Mouse (Mus musculus): ENCODE results near the gene Prkn. TPM values are rescaled to one million over a fixed set of nuclear protein-coding genes. Genes with fewer than 3 reads are reported as not detected.

The Prkn gene
- polyA plus RNA-seq, 1 experiment = not detected

GRCm38 (mm10) chr17:11721906-11722305 is 881.7 kb downstream of the Prkn start:
- Histone ChIP-seq H3K36me3 (ENCODE audit: control insufficient read depth, insufficient read depth) (no peaks in the 10 kb centered on the region), H3K79me2 (ENCODE audit: control insufficient read depth, insufficient read depth) (no peaks in the 10 kb centered on the region), H3ac (ENCODE audit: control insufficient read depth, insufficient read length, low read depth) (no peak overlapping the region), H3K79me3 (ENCODE audit: low read depth) (no peaks in the 10 kb centered on the region), H3K27me3 (ENCODE audit: control insufficient read depth, insufficient read depth, insufficient read length) (no peaks in the 10 kb centered on the region), H3K4me3 (ENCODE audit: insufficient read depth, poor library complexity, severe bottlenecking) (no peak overlapping the region)
- no peak for TF ChIP-seq MAX (IDR thresholded peaks at IDR 0.05)
- TF ChIP-seq USF1 (IDR thresholded peaks at IDR 0.05; ENCODE audit: low read depth) = no peak
- no peak for TF ChIP-seq MYOD1 (IDR thresholded peaks at IDR 0.05; ENCODE audit: control insufficient read depth, insufficient read length, low read depth)
- no peak for TF ChIP-seq MYOG (IDR thresholded peaks at IDR 0.05; ENCODE audit: control insufficient read depth, extremely low read depth, insufficient read length)
- TF ChIP-seq CEBPB (IDR thresholded peaks at IDR 0.05; ENCODE audit: low read depth) = no peak
- no peak for TF ChIP-seq CTCF (IDR thresholded peaks at IDR 0.05; ENCODE audit: control insufficient read depth, insufficient read depth, insufficient read length)
- TF ChIP-seq FOSL1 (IDR thresholded peaks at IDR 0.05; ENCODE audit: insufficient read depth, low read length, poor library complexity, severe bottlenecking) = no peak

GRCm38 (mm10) chr17:11722478-11722877 is 882.3 kb downstream of the Prkn start:
- H3ac ChIP-seq (ENCODE audit: control insufficient read depth, insufficient read length, low read depth) = no peak overlapping the region
- no peak overlapping the region for H3K4me3 ChIP-seq (ENCODE audit: insufficient read depth, poor library complexity, severe bottlenecking)
- H3K79me2 ChIP-seq (ENCODE audit: control insufficient read depth, insufficient read depth) = no peaks in the 10 kb centered on the region
- no peaks in the 10 kb centered on the region for H3K27me3 ChIP-seq (ENCODE audit: control insufficient read depth, insufficient read depth, insufficient read length)
- no peaks in the 10 kb centered on the region for H3K36me3 ChIP-seq (ENCODE audit: control insufficient read depth, insufficient read depth)
- TF ChIP-seq FOSL1 (IDR thresholded peaks at IDR 0.05; ENCODE audit: insufficient read depth, low read length, poor library complexity, severe bottlenecking) = no peak
- no peak for TF ChIP-seq MAX (IDR thresholded peaks at IDR 0.05)
- TF ChIP-seq MYOG (IDR thresholded peaks at IDR 0.05; ENCODE audit: control insufficient read depth, extremely low read depth, insufficient read length) = no peak
- no peak for TF ChIP-seq USF1 (IDR thresholded peaks at IDR 0.05; ENCODE audit: low read depth)
- TF ChIP-seq MYOD1 (IDR thresholded peaks at IDR 0.05; ENCODE audit: control insufficient read depth, insufficient read length, low read depth) = no peak
- no peak for TF ChIP-seq CTCF (IDR thresholded peaks at IDR 0.05; ENCODE audit: control insufficient read depth, insufficient read depth, insufficient read length)
- no peak for TF ChIP-seq CEBPB (IDR thresholded peaks at IDR 0.05; ENCODE audit: low read depth)
- H3K79me3 ChIP-seq (ENCODE audit: low read depth) = no peaks in the 10 kb centered on the region

GRCm38 (mm10) chr17:11724135-11724534 is 884.0 kb downstream of the Prkn start:
- no peaks in the 10 kb centered on the region for H3K27me3 ChIP-seq (ENCODE audit: control insufficient read depth, insufficient read depth, insufficient read length)
- no peak for TF ChIP-seq MAX (IDR thresholded peaks at IDR 0.05)
- TF ChIP-seq CEBPB (IDR thresholded peaks at IDR 0.05; ENCODE audit: low read depth) = no peak
- no peak for TF ChIP-seq FOSL1 (IDR thresholded peaks at IDR 0.05; ENCODE audit: insufficient read depth, low read length, poor library complexity, severe bottlenecking)
- TF ChIP-seq CTCF (IDR thresholded peaks at IDR 0.05; ENCODE audit: control insufficient read depth, insufficient read depth, insufficient read length) = no peak
- no peak for TF ChIP-seq MYOD1 (IDR thresholded peaks at IDR 0.05; ENCODE audit: control insufficient read depth, insufficient read length, low read depth)
- no peak for TF ChIP-seq MYOG (IDR thresholded peaks at IDR 0.05; ENCODE audit: control insufficient read depth, extremely low read depth, insufficient read length)
- no peak for TF ChIP-seq USF1 (IDR thresholded peaks at IDR 0.05; ENCODE audit: low read depth)
- H3K79me3 ChIP-seq (ENCODE audit: low read depth) = no peaks in the 10 kb centered on the region
- no peaks in the 10 kb centered on the region for H3K36me3 ChIP-seq (ENCODE audit: control insufficient read depth, insufficient read depth)
- H3ac ChIP-seq (ENCODE audit: control insufficient read depth, insufficient read length, low read depth) = no peak overlapping the region
- no peaks in the 10 kb centered on the region for H3K79me2 ChIP-seq (ENCODE audit: control insufficient read depth, insufficient read depth)
- no peak overlapping the region for H3K4me3 ChIP-seq (ENCODE audit: insufficient read depth, poor library complexity, severe bottlenecking)

GRCm38 (mm10) chr17:11727101-11727500 is 886.9 kb downstream of the Prkn start:
- Histone ChIP-seq H3K4me3 (ENCODE audit: insufficient read depth, poor library complexity, severe bottlenecking) (no peak overlapping the region), H3K36me3 (ENCODE audit: control insufficient read depth, insufficient read depth) (no peaks in the 10 kb centered on the region), H3K27me3 (ENCODE audit: control insufficient read depth, insufficient read depth, insufficient read length) (no peaks in the 10 kb centered on the region), H3K79me3 (ENCODE audit: low read depth) (no peaks in the 10 kb centered on the region), H3ac (ENCODE audit: control insufficient read depth, insufficient read length, low read depth) (no peak overlapping the region), H3K79me2 (ENCODE audit: control insufficient read depth, insufficient read depth) (no peaks in the 10 kb centered on the region)
- TF ChIP-seq MYOD1 (IDR thresholded peaks at IDR 0.05; ENCODE audit: control insufficient read depth, insufficient read length, low read depth) (no peak), CEBPB (IDR thresholded peaks at IDR 0.05; ENCODE audit: low read depth) (no peak), USF1 (IDR thresholded peaks at IDR 0.05; ENCODE audit: low read depth) (no peak), CTCF (IDR thresholded peaks at IDR 0.05; ENCODE audit: control insufficient read depth, insufficient read depth, insufficient read length) (no peak), MYOG (IDR thresholded peaks at IDR 0.05; ENCODE audit: control insufficient read depth, extremely low read depth, insufficient read length) (no peak), FOSL1 (IDR thresholded peaks at IDR 0.05; ENCODE audit: insufficient read depth, low read length, poor library complexity, severe bottlenecking) (no peak), MAX (IDR thresholded peaks at IDR 0.05) (no peak)

GRCm38 (mm10) chr17:11728294-11728693 is 888.1 kb downstream of the Prkn start:
- no peaks in the 10 kb centered on the region for H3K36me3 ChIP-seq (ENCODE audit: control insufficient read depth, insufficient read depth)
- TF ChIP-seq MYOG (IDR thresholded peaks at IDR 0.05; ENCODE audit: control insufficient read depth, extremely low read depth, insufficient read length) (no peak), MAX (IDR thresholded peaks at IDR 0.05) (no peak), CEBPB (IDR thresholded peaks at IDR 0.05; ENCODE audit: low read depth) (no peak), CTCF (IDR thresholded peaks at IDR 0.05; ENCODE audit: control insufficient read depth, insufficient read depth, insufficient read length) (no peak), MYOD1 (IDR thresholded peaks at IDR 0.05; ENCODE audit: control insufficient read depth, insufficient read length, low read depth) (no peak), USF1 (IDR thresholded peaks at IDR 0.05; ENCODE audit: low read depth) (no peak), FOSL1 (IDR thresholded peaks at IDR 0.05; ENCODE audit: insufficient read depth, low read length, poor library complexity, severe bottlenecking) (no peak)
- H3K27me3 ChIP-seq (ENCODE audit: control insufficient read depth, insufficient read depth, insufficient read length) = no peaks in the 10 kb centered on the region
- H3K79me3 ChIP-seq (ENCODE audit: low read depth) = no peaks in the 10 kb centered on the region
- no peak overlapping the region for H3K4me3 ChIP-seq (ENCODE audit: insufficient read depth, poor library complexity, severe bottlenecking)
- H3ac ChIP-seq (ENCODE audit: control insufficient read depth, insufficient read length, low read depth) = no peak overlapping the region
- H3K79me2 ChIP-seq (ENCODE audit: control insufficient read depth, insufficient read depth) = no peaks in the 10 kb centered on the region
